Mouse (Mus musculus): Measurements from ENCODE around the gene Tprkb. TPM values are rescaled to one million over a fixed set of nuclear protein-coding genes. Genes with fewer than 3 reads are reported as not detected.
"Not testable (repeated sequence)": the region's sequence is repeated elsewhere in the genome, so short reads cannot be mapped to it uniquely, and the experiment has no call there.

The Tprkb gene
- polyA plus RNA-seq, 1 experiment from 2014 or later, result 51.6 TPM

DNA sequence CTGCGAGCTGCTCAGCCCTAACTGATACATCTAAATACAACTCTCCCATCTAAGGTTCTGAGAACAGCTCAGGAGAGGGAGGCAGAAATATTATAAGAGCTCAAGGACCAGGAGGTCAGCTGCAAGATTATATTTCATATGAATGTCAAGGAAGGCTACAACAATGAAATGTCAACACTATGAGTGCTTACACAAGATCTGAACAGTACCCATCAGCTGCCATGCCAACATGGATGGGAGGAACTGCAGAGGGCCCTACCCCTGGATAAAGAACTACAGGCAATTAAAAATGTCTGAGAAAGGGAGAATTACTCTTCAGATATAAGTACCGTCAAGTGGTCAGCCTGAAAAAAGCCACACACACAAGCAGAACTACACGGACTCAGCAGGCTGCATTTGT, 45.9 kb downstream of the Tprkb start:
- Histone ChIP-seq H3K4me2 (ENCODE audit: low read depth, low read length) (no peak overlapping the region), H3K36me3 (ENCODE audit: control insufficient read depth, insufficient read depth, low read length) (peaks cover 34% of the 10 kb centered on the region), H3K27ac (ENCODE audit: low read depth, low read length) (no peak overlapping the region), H3K4me1 (ENCODE audit: control insufficient read depth, insufficient read depth, low read length) (peaks cover 13% of the 10 kb centered on the region), H3K27me3 (ENCODE audit: control insufficient read depth, insufficient read depth, low read length) (no peaks in the 10 kb centered on the region), H3K4me3 (ENCODE audit: low read depth, low read length) (no peak overlapping the region), H3K9ac (replicated peaks; ENCODE audit: low read depth, low read length) (no peak overlapping the region), H3K9me3 (ENCODE audit: control insufficient read depth, low read length) (no peaks in the 10 kb centered on the region)
- 95% methylated on average over 3 of the region's 3 CpGs for WGBS
- ATAC-seq (ENCODE audit: low read depth), result no peak

DNA sequence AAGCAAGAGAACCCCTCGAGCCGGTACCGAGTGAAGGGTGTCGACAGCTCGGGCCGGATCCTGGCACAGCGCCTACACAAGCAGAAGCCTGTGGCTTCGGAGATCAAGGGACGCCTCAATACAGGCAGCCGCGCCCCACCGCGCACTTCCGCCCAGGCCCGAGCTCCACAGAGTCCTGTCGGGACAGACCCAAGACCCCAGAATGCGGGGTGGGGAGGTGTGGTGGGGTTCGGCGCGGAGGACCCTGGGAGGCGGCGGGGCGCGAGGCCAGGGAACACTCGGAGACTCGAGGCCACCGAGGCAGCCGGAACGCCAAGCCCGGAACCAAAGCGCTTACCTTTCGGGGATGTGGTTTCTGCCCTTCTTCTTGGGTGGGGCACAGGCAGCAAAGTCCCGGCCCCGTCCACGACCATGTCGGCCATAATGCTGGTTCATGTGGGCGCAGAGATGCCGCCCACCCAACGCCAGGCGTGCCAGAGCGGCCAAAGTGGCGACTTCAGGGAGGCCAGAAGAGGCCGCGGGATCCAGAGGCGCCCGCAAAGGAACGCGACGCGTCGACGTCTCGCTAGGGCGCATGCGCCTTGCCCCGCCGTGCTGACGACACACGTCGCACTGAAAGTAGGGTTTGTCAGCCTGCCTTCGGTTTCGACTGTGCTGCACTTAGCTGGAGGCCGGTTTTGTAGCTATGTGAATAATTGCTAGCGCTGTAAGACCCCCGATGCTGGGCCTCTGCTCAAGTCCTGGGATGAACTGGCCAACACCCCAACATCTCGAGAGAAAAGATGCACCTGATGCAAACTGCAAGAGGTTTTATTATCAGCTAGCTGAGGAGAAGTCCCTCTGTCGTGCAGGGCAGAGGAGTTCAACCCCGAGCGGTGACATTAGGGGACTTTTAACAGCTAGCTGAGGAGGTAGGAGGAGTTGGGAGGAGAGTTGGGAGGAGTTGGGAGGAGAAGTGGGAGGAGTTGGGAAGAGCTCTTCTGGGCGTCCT, 49.7 kb downstream of the Tprkb start, which contains the start of gene Dusp11:
TSS of gene Dusp11 (minus strand) at position 567 of the 991 bp plus-strand sequence.
- H3K4me2 ChIP-seq (ENCODE audit: low read depth, low read length), result peak within 1 kb of the TSS; percentile 76
- WGBS, result under 1% methylated on average over 65 of the region's 70 CpGs
- peaks cover 13% of the 10 kb centered on the region for H3K4me1 ChIP-seq (ENCODE audit: control insufficient read depth, insufficient read depth, low read length)
- ATAC-seq (ENCODE audit: low read depth), result peak; percentile 98
- H3K36me3 ChIP-seq (ENCODE audit: control insufficient read depth, insufficient read depth, low read length), result peaks cover 4% of the 10 kb centered on the region; the same call in 1 of the 2 replicates
- peak within 1 kb of the TSS; percentile 90 for H3K9ac ChIP-seq (replicated peaks; ENCODE audit: low read depth, low read length)
- H3K9me3 ChIP-seq (ENCODE audit: control insufficient read depth, low read length), result no peaks in the 10 kb centered on the region
- H3K4me3 ChIP-seq (ENCODE audit: low read depth, low read length), result peak within 1 kb of the TSS; percentile 87
- no peaks in the 10 kb centered on the region for H3K27me3 ChIP-seq (ENCODE audit: control insufficient read depth, insufficient read depth, low read length)
- peak within 1 kb of the TSS; percentile 95 for H3K27ac ChIP-seq (ENCODE audit: low read depth, low read length)

DNA sequence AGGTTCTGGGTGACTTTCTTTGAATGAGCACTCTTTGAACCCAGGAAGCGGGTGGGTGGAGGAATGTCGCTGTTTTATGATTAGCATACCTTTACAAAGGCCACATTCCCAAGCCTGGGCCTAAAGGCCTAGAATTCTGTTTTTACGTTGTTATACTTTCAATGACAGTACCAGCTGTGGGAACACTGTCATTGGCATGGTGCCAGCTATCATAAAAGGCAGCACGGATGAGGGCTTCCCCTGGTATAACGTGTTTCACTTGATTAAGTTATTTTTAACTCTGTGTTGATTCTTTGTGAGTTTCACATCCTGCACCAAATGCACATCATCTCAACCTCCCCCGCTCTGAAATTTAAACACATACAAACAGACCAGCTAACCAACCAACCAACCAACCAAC, 54.4 kb downstream of the Tprkb start:
- not testable (repeated sequence) for H3K4me1 ChIP-seq (ENCODE audit: control insufficient read depth, insufficient read depth, low read length); H3K9ac ChIP-seq (replicated peaks; ENCODE audit: low read depth, low read length); ATAC-seq (ENCODE audit: low read depth); H3K27me3 ChIP-seq (ENCODE audit: control insufficient read depth, insufficient read depth, low read length); H3K27ac ChIP-seq (ENCODE audit: low read depth, low read length); H3K4me3 ChIP-seq (ENCODE audit: low read depth, low read length); H3K9me3 ChIP-seq (ENCODE audit: control insufficient read depth, low read length); H3K36me3 ChIP-seq (ENCODE audit: control insufficient read depth, insufficient read depth, low read length); H3K4me2 ChIP-seq (ENCODE audit: low read depth, low read length)
- 27% methylated on average over 4 of the region's 6 CpGs for WGBS

DNA sequence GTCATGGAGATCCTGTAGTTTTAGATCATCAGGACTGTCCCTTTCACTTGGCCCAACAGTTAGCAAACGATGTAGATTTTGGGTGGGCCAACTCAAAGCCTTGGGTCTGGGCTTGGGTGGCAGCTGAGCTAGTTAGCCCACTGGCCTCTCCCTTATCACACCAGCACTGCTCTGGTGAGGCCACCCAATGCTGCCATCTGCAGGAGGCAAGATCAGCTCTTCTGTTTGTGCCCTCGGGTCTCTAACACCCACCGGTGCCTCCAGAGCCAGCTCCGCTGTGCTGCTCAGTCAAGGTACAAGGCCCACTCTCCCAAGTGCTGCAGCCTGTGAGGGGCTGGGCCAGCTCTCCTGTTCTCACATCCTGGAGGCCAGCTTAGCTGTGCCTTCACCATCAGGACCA, 55.0 kb downstream of the Tprkb start:
- H3K9me3 ChIP-seq (ENCODE audit: control insufficient read depth, low read length), result no peaks in the 10 kb centered on the region
- 80% methylated on average over 4 of the region's 4 CpGs for WGBS

DNA sequence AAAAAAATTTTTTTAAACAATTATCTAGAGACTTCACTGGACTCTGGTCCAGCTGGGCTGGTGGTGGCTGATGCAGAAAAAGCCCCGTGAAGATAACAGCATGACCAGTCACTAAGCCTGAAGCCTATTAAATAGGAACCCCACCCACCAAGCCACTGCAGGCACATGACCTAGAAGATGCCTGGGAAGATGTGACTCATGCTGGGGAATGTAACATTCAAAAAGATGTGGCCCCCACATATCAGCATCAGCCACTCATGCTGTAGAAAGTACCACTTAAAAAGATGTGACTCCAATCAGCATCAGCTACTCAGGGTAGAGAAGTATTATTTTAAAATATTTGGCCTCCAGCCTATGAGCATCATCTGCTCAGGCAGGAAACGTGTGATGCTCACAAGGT, 58.2 kb downstream of the Tprkb start:
- Histone ChIP-seq H3K27me3 (ENCODE audit: control insufficient read depth, insufficient read depth, low read length) (no peaks in the 10 kb centered on the region), H3K4me2 (ENCODE audit: low read depth, low read length) (no peak overlapping the region), H3K4me1 (ENCODE audit: control insufficient read depth, insufficient read depth, low read length) (no peaks in the 10 kb centered on the region), H3K4me3 (ENCODE audit: low read depth, low read length) (no peak overlapping the region), H3K36me3 (ENCODE audit: control insufficient read depth, insufficient read depth, low read length) (no peaks in the 10 kb centered on the region), H3K9me3 (ENCODE audit: control insufficient read depth, low read length) (no peaks in the 10 kb centered on the region), H3K27ac (ENCODE audit: low read depth, low read length) (no peak overlapping the region), H3K9ac (replicated peaks; ENCODE audit: low read depth, low read length) (no peak overlapping the region)
- no peak for ATAC-seq (ENCODE audit: low read depth)
- 79% methylated on average over 2 of the region's 2 CpGs for WGBS

More for the DNA sequence above, 55.0 kb downstream of the Tprkb start:
- Histone ChIP-seq H3K36me3 (ENCODE audit: control insufficient read depth, insufficient read depth, low read length) (no peaks in the 10 kb centered on the region), H3K4me1 (ENCODE audit: control insufficient read depth, insufficient read depth, low read length) (no peaks in the 10 kb centered on the region), H3K27me3 (ENCODE audit: control insufficient read depth, insufficient read depth, low read length) (no peaks in the 10 kb centered on the region), H3K4me2 (ENCODE audit: low read depth, low read length) (no peak overlapping the region), H3K9ac (replicated peaks; ENCODE audit: low read depth, low read length) (no peak overlapping the region), H3K4me3 (ENCODE audit: low read depth, low read length) (no peak overlapping the region), H3K27ac (ENCODE audit: low read depth, low read length) (no peak overlapping the region)
- ATAC-seq (ENCODE audit: low read depth), result no peak

DNA sequence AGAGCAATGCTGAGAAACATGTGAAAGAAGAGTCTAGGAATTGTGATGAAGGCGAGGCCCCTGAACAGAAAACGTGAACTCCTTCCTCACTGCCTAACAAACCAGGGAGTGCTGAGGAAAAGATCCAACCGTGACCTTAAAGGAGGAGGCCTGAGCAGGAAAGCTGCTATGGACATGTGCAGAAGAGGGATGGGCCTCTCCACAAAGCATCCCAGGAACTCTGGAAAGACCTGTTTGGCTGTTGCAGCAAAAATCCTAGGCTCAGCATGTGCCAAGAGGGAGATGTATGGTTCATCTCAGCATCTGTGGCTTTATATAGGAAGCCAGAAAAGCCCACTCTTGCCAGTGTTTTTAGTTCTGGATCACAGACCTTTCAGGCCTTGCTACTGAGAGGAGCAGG, 61.0 kb downstream of the Tprkb start:
- H3K27me3 ChIP-seq (ENCODE audit: control insufficient read depth, insufficient read depth, low read length), result no peaks in the 10 kb centered on the region
- no peak overlapping the region for H3K27ac ChIP-seq (ENCODE audit: low read depth, low read length)
- H3K36me3 ChIP-seq (ENCODE audit: control insufficient read depth, insufficient read depth, low read length), result no peaks in the 10 kb centered on the region
- no peak overlapping the region for H3K4me2 ChIP-seq (ENCODE audit: low read depth, low read length)
- no peak for ATAC-seq (ENCODE audit: low read depth)
- no peak overlapping the region for H3K9ac ChIP-seq (replicated peaks; ENCODE audit: low read depth, low read length)
- H3K4me1 ChIP-seq (ENCODE audit: control insufficient read depth, insufficient read depth, low read length), result no peaks in the 10 kb centered on the region
- WGBS, result 89% methylated on average over 3 of the region's 3 CpGs
- H3K9me3 ChIP-seq (ENCODE audit: control insufficient read depth, low read length), result no peaks in the 10 kb centered on the region
- no peak overlapping the region for H3K4me3 ChIP-seq (ENCODE audit: low read depth, low read length)

DNA sequence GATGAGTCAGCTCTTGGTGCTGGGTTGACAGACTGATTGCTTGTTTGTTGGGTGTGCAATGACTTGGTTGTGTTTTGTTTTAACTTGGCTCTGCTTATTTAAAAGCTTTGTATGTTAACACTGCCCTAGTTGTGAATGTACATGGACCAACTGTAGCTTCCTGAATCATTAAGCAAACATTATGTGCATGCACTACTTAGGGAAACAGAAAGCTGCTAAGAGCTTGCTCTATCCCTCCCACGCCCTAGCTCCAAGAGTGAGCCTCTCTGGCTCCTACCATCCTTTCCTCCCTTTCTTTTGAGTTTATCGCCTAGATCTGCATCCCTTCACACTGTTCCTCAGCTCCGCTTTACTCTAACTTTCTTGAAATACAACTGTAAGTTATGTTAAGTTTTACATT, 61.7 kb downstream of the Tprkb start:
- Histone ChIP-seq H3K27ac (ENCODE audit: low read depth, low read length) (no peak overlapping the region), H3K27me3 (ENCODE audit: control insufficient read depth, insufficient read depth, low read length) (no peaks in the 10 kb centered on the region), H3K4me3 (ENCODE audit: low read depth, low read length) (no peak overlapping the region), H3K4me2 (ENCODE audit: low read depth, low read length) (no peak overlapping the region), H3K36me3 (ENCODE audit: control insufficient read depth, insufficient read depth, low read length) (no peaks in the 10 kb centered on the region), H3K9ac (replicated peaks; ENCODE audit: low read depth, low read length) (no peak overlapping the region), H3K4me1 (ENCODE audit: control insufficient read depth, insufficient read depth, low read length) (no peaks in the 10 kb centered on the region), H3K9me3 (ENCODE audit: control insufficient read depth, low read length) (no peaks in the 10 kb centered on the region)
- WGBS, result 85% methylated on average over 3 of the region's 3 CpGs
- no peak for ATAC-seq (ENCODE audit: low read depth)

DNA sequence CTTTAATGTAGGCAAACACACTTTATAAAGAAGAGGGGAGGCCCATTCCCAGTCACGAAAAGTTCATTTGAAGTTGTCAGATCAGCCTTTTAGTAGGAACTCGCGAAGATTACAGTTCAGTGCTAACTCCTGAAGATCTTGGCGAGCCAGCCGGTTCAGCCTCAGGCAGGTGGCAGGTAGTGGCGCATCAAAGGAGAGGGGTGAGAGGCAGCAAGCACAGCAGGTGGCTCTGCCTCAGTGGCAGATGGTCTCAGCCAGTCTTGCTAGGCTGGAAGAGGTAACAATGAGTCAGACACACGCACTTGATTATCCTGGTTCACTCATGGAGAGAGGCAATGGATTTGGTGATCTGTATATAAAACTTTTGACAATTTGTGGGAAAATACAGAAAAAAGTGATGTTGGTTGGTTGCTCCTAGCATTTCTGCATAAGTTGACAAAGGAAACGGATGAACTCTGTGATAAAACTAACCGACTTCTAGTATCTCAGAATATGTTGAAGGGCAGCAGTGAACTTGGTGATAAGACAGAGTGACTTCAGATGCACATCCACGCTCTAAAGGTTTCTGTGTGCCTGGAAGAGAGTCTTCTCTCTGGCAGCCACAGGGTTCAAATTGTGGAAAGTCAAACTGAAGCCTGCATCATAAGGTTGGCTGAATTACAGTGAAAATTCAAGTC, 63.4 kb downstream of the Tprkb start:
- Histone ChIP-seq H3K27ac (ENCODE audit: low read depth, low read length) (no peak overlapping the region), H3K9me3 (ENCODE audit: control insufficient read depth, low read length) (no peaks in the 10 kb centered on the region), H3K27me3 (ENCODE audit: control insufficient read depth, insufficient read depth, low read length) (no peaks in the 10 kb centered on the region), H3K4me1 (ENCODE audit: control insufficient read depth, insufficient read depth, low read length) (no peaks in the 10 kb centered on the region), H3K9ac (replicated peaks; ENCODE audit: low read depth, low read length) (no peak overlapping the region), H3K36me3 (ENCODE audit: control insufficient read depth, insufficient read depth, low read length) (no peaks in the 10 kb centered on the region), H3K4me3 (ENCODE audit: low read depth, low read length) (no peak overlapping the region), H3K4me2 (ENCODE audit: low read depth, low read length) (no peak overlapping the region)
- 72% methylated on average over 10 of the region's 10 CpGs for WGBS
- no peak for ATAC-seq (ENCODE audit: low read depth)

DNA sequence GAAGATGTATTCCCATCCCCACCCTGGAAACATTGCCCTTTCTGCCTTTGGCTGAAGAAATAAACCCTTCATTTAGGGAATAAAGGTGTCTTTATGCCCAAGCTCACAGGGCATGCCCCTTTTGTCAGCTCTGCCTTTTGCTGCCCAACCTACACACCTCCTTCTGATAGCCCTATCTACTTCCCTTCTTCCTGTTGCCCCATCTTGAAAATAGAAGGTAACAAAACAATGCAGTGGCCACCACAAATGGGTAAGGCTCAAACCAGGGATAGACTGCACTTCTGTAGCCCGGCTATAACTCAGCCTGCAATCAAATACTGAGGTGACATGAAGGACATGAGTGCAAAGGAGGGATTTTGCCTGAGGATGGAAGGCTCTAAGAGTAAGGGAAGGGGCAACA, 64.1 kb downstream of the Tprkb start:
- Histone ChIP-seq H3K4me3 (ENCODE audit: low read depth, low read length) (no peak overlapping the region), H3K27me3 (ENCODE audit: control insufficient read depth, insufficient read depth, low read length) (no peaks in the 10 kb centered on the region), H3K4me2 (ENCODE audit: low read depth, low read length) (no peak overlapping the region), H3K27ac (ENCODE audit: low read depth, low read length) (no peak overlapping the region), H3K9ac (replicated peaks; ENCODE audit: low read depth, low read length) (no peak overlapping the region), H3K4me1 (ENCODE audit: control insufficient read depth, insufficient read depth, low read length) (no peaks in the 10 kb centered on the region), H3K9me3 (ENCODE audit: control insufficient read depth, low read length) (no peaks in the 10 kb centered on the region), H3K36me3 (ENCODE audit: control insufficient read depth, insufficient read depth, low read length) (no peaks in the 10 kb centered on the region)
- ATAC-seq (ENCODE audit: low read depth), result no peak
- WGBS, result 92% methylated on average over 1 of the region's 1 CpGs

Measured in neural tube, embryonic 14.5 days (tissue).